Mouse (Mus musculus) fat pad, adult 2 months (tissue): ENCODE measurements around the gene Scn8a.
A peak's percentile ranks its signal among the peaks of the same experiment; 100 is the strongest.

Experiments used
- DNase-seq: peaks from one replicate; pipeline ENCODE4 v3.0.0-alpha.2; 2011; ENCODE audit warnings: low read depth, low spot score; ENCODE audit errors: extremely low read depth

Scn8a gene

GRCm38 (mm10) chr15:101066920-101067696 is 197.4 kb downstream of the Scn8a start:
- DNase-seq = no peak

DNA sequence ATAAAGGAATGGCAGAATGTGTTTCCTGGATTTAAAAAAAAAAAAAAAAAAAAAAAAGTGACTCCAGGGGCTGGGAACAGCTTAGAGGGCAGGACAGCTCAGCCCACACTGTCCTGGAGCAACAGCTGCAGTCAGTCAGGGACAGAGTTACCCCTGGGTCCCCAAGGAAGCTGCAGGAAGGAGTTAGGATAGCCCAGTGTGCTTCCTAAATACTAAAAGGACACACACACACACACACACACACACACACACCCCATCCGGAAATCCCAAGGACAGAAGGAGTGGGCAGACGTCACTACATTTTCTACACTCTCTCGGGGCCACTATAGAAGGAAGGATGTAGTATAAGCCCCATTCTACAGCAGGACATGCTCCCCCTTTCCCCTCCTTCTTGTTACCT is 198.4 kb downstream of the Scn8a start:
- DNase-seq = no peak

DNA sequence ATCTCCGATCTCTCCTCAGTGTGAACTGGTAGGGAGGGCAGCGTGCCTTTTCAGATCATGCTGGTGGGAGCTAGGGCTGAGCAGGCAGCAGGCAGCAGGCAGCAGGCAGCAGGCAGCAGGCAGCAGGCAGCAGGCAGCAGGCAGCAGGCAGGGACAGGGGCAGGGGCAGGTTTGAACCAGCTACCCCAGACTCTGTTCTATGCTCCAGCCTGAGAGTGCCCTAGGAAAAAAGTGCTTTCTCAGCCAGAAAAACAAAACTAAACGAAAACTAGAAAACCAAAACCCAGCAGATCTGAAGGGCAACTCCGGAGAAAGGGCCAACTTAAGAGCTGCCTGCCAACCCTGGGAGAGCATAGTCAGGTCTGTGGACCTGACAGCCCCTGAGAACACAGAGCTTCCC is 199.0 kb downstream of the Scn8a start:
- no peak for DNase-seq

DNA sequence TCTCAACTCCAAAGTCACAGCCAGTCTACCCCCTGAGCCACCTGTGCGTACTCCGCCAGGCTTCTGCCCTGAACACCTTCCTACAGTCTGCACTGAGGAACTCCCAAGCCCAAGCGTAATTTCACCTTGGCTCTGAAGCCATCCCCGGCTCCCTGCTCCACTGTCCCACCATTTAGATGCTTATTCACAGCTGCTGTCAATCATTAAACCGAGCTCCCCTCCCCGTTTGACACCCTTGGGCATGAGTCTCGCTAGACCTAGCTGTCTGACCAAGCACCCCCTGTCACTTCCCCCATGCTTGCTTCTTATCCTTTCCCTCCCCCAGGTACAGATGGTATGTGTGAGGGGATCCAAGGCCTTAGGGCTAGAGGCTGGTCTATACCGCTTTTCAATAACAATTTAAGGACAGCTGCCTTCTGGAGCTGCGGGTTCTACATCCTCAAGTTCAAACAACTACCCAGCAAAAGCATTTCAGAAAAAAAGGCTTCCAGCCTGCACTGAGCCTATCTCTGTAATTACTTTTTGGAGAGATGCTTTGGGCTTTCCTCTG is 200.1 kb downstream of the Scn8a start:
- no peak for DNase-seq

- DNase-seq = peak; percentile 61
Measured at GRCm38 (mm10) chr15:101070762-101071161, 201.1 kb downstream of the Scn8a start.

GRCm38 (mm10) chr15:101072736-101073135 is 203.1 kb downstream of the Scn8a start:
- no peak for DNase-seq

- no peak for DNase-seq
Measured at GRCm38 (mm10) chr15:101074067-101074466, 204.4 kb downstream of the Scn8a start.

- DNase-seq = peak; percentile 76
Measured at GRCm38 (mm10) chr15:101075150-101075549, 205.5 kb downstream of the Scn8a start.

DNA sequence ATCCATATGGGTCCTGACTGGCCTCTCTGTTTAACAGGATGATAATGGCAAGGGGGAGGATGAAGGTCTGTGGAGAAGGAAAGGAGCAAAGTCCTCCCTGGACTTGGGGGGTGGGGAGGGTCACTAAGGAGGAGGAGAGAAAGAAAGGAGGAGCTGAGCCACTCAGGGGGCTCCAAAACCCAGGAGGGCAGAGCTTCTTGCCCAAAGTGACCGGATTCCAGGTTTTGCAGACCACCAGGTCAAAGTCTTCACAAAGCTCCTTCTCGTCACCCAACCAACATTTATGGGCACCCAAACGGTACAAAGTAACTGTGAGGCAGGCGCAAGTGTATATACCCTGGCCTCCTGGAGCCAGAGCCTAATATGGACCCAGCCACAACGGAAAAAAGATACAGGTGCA is 206.0 kb downstream of the Scn8a start:
- DNase-seq = no peak

DNA sequence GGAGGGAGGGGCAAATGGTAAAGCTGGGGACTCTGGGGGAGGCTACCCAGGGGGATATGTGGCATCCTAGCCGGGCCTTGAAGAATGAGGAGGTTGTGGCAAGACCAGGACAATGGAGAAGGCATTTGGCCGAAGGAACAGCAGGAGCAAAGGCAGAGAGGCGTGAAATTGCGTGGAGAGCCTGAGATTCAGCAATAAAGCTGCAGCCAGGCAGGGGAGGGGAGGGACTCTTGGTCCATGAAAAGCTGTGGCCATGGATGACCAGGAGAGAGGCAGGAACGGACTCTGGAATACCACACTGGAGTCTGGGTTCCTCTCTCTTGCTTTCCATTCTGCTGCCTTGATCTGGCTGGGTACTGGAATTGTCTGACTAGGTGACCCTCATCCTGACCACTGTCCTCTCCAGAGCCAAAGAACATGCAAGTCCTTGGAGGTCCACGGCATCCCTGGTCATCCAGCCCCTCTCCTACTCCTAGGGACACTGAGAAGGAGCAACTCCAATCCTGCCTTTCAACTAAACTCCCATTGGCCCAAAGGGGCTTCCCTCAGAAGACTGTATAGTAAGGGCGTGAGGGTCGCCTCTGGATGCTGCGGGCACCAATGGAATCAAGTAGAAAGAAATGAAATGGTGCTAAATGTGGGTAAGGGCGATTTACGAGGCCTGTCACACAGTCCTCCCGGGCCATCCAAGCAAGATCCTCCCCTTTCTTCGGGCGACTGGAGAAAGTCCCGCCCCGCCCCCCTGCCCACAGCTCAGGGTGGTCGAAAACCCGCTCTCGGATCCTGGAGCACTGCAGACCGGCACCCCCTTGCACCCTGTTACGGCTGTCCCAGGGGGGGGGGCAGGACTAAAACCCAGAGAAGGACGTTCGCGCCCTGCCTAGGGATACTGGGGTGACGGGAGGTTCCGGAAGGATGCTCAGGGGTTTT is 206.7 kb downstream of the Scn8a start:
- DNase-seq = no peak

GRCm38 (mm10) chr15:101077001-101077812 is 207.5 kb downstream of the Scn8a start:
- DNase-seq = no peak

GRCm38 (mm10) chr15:101077813-101078730 is 208.4 kb downstream of the Scn8a start, which contains the start of gene Fignl2:
TSS of gene Fignl2 (minus strand) at chr15:101078567.
- DNase-seq = no peak

DNA sequence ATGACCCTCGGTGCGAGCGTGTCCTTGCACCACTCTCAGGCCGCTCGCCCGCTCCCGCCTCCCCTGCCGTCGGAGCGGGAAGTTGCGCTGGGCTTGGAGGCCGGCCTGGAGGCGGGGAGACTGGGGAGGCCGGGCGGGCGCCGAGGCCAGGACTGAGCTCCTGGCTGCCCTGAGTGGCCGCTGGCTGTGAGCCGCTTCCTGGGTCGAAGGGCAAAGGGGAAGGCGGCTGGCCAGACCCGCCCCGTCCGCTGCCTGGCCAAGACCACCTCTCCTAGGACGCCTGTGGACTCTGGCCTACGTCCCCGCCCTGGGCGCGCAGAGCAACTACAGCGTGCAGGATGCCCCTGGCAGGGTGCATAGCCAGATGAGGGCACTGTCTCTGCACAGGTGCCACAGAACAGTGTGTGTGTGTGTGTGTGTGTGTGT is 209.1 kb downstream of the Scn8a start:
- DNase-seq = no peak

- DNase-seq = no peak
Measured at GRCm38 (mm10) chr15:101080031-101080520, 210.4 kb downstream of the Scn8a start.

- DNase-seq = no peak
Measured at GRCm38 (mm10) chr15:101081035-101081548, 211.4 kb downstream of the Scn8a start.

GRCm38 (mm10) chr15:101082236-101082635 is 212.6 kb downstream of the Scn8a start:
- no peak for DNase-seq

DNA sequence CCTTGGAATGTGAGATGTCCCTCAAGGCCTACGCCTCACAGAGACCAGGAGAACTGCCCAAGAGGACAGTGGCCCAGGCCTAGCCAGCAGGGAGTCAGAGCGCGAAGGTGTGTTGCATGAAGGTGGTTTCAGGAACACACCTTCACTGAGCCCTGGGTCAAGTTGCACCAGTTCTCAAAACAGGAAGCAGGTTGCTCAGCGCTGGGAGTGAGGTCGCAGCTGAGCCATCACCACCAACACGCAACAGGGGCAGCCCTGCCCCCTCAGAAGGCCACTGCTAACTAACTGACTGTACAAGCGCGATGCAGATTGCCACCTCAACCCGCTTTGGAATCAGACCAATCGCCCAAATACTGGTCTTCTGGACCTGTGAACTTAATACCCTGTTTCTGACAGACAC is 214.8 kb downstream of the Scn8a start:
- no peak for DNase-seq

- no peak for DNase-seq
Measured at GRCm38 (mm10) chr15:101086451-101086850, 216.8 kb downstream of the Scn8a start.

DNA sequence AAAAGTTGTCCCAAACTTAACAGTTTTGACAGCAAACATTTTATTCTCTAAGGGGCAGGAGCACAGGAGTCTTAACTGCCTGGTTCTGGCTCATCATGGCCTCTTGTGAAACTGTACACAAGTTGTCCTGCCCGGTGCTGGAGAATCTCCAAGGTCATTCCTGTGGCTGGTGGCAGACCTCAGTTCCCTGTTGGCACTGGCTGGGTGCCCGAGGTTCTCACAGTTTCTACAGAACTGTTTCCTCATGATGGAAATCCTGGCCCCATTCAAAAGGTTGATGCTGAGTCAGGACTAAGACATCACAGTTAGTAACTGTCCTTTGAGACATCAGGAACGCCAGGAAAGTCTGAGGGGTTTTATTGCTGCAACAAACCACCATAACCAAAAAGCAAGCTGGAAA is 217.3 kb downstream of the Scn8a start:
- DNase-seq = peak; percentile 95
